Mouse (Mus musculus) spleen, adult 12 weeks (tissue): ENCODE data around the gene Nwd1.

Experiments
- DNase-seq: peaks from one replicate; pipeline ENCODE4 v3.0.0; 2022; ENCODE audit warnings: low spot score

Nwd1 gene

GRCm38 (mm10) chr8:72765696-72766095 is 119.2 kb downstream of the Nwd1 start:
- DNase-seq, result no peak

- no peak for DNase-seq
Observed at GRCm38 (mm10) chr8:72766777-72767176, 120.3 kb downstream of the Nwd1 start.
